Mouse (Mus musculus) heart, adult 10 weeks (tissue): ENCODE results near the gene Mmp24. TPM values are rescaled to one million over a fixed set of nuclear protein-coding genes. Genes with fewer than 3 reads are reported as not detected.

ENCODE experiments used
- polyA plus RNA-seq: library from polyadenylated mRNA; stranded (reverse); fragments of 350-450 nt; fragmentation: Illumina TruSeq; extraction: RNeasy Lipid Tissue Mini Kit (QIAGEN cat#74804); gene quantifications from one replicate; pipeline ENCODE4 v1.2.3, GENCODE M21; 2014; ENCODE audit warnings: low read depth, low replicate concordance

Gene Mmp24
- not detected for polyA plus RNA-seq

GRCm38 (mm10) chr2:155774927-155775684 is at the start of gene Mmp24:
Gene Mmp24 (plus strand): TSS chr2:155775342.

GRCm38 (mm10) chr2:155729158-155729645 is 45.9 kb upstream of the Mmp24 start, which contains the start of gene Edem2:
Gene Edem2 (minus strand): TSS chr2:155729475.

DNA sequence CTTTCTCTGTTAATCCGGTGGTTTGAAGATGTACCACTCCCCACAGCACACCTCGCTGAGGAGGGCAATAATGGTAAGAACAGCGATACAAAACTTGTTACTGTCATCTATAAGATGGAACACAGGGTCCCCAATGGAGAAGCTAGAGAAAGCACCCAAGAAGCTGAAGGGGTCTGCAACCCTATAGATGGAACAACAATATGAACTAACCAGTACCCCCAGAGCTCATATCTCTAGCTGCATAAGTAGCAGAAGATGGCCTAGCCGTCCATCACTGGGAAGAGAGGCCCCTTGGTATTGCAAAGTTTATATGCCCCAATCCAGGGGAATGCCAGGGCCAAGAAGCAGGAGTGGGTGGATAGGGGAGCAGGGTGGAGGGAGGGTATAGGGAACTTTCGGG is 39.4 kb upstream of the Mmp24 start, which contains the start of gene Gm17581:
TSS of gene Gm17581 (minus strand) at position 101 of the 400 bp plus-strand sequence.

DNA sequence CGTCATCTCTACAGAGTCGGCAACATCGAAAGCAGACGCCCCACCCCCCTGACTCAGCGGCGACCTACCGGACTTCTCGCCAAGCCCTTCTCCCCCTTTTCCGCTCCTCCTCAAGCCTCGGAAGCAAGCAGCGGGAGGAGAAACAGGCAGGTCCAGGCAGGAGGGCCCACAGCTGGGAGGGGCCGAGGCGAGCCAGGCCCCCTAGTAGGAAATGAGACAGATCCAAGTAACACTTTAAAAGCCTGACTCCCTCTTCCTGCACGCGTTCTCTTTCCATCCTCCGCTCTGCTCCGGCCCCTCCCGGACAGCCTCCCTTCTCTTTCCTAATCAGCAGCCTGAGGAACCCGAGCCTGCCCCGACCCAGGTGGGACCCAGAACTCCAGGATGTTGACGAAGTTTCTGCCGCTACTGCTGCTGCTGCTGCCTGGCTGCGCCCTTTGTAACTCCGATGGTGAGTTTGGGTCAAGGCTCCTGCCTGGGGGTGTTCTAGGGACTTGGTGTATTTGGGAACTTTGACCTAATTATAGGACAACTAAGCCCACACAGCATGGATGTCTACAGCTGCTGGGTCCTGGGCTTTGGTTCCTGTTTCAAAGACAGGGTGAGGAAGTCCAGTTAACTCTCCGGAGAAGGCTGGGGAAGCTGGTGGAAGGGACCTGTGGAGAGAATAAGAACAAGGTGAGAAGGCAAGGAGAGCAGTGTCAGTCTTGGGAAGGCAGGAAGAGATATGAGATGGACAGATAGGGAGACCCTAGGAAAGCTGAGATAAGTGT is 23.9 kb upstream of the Mmp24 start, which contains the start of gene Procr:
TSS of gene Procr (plus strand) at position 104 of the 773 bp plus-strand sequence.

GRCm38 (mm10) chr2:155819392-155819448 is 44.1 kb downstream of the Mmp24 start, which contains the start of gene BC029722:
Gene BC029722 (minus strand): TSS chr2:155819426.

GRCm38 (mm10) chr2:155826630-155827424 is 51.7 kb downstream of the Mmp24 start, which contains the start of gene Eif6:
Gene Eif6 (minus strand): TSS chr2:155826925.

GRCm38 (mm10) chr2:155834732-155835131 is 59.6 kb downstream of the Mmp24 start, which contains the start of gene Fam83c:
Gene Fam83c (minus strand): TSS chr2:155834854.

Other genes starting within 250 kb of the Mmp24 start
- 15.9 TPM for gene Gss, start 182.5 kb upstream of the Mmp24 start, polyA plus RNA-seq
- gene Myh7b, start 164.1 kb upstream of the Mmp24 start, polyA plus RNA-seq, result 81.8 TPM
- gene Trpc4ap, start 83.0 kb upstream of the Mmp24 start, polyA plus RNA-seq, result 92.4 TPM
- gene Edem2, start 45.9 kb upstream of the Mmp24 start, polyA plus RNA-seq, result 13.9 TPM
- not detected for gene Gm17581, start 39.5 kb upstream of the Mmp24 start, polyA plus RNA-seq
- gene Procr, start 24.2 kb upstream of the Mmp24 start, polyA plus RNA-seq, result 1.9 TPM
- gene BC029722, start 44.1 kb downstream of the Mmp24 start, polyA plus RNA-seq, result 41.8 TPM
- 35.1 TPM for gene Eif6, start 51.6 kb downstream of the Mmp24 start, polyA plus RNA-seq
- gene Fam83c, start 59.5 kb downstream of the Mmp24 start, polyA plus RNA-seq, result not detected
- 239 TPM for gene Uqcc1, start 155.0 kb downstream of the Mmp24 start, polyA plus RNA-seq
- gene Gm15557, start 165.4 kb downstream of the Mmp24 start, polyA plus RNA-seq, result not detected
- gene Gdf5, start 170.0 kb downstream of the Mmp24 start, polyA plus RNA-seq, result not detected
- 6.9 TPM for gene Cep250, start 181.1 kb downstream of the Mmp24 start, polyA plus RNA-seq
- 0.45 TPM for gene 6430550D23Rik, start 232.6 kb downstream of the Mmp24 start, polyA plus RNA-seq
- 67.2 TPM for gene Ergic3, start 232.7 kb downstream of the Mmp24 start, polyA plus RNA-seq